Mouse (Mus musculus): ENCODE results near the gene Ltb.
A peak's percentile ranks its signal among the peaks of the same experiment; 100 is the strongest.

The Ltb gene

DNA sequence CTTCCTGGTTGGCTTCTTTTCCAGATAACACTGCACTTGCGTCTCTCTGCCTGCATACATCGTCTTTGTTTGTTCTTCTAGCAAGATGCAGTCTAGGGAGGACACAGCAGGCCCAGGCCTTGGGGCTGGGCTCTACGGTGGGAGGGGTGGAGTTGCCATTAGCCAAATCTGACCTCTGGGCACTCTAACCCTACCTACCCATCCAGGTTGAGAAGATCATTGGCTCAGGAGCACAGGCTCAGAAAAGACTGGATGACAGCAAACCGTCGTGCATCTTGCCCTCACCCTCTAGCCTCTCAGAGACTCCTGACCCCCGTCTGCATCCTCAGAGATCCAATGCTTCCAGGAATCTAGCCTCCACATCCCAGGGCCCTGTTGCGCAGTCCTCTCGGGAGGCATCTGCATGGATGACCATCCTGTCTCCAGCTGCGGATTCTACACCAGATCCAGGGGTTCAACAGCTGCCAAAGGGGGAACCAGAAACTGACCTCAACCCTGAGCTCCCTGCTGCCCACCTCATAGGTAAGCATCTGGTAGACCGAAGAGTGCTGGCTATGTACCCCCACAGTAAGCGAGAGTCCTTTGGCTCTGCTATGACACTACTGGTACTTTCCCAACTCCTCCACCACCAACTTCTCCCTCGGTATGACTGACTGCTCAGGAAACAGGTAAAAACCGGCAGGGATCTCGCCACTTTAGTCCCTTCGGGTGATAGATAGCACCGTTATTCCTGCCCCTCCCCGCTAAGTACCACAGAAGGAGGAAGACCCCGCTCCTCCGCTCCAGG, 798 bp downstream of the Ltb start:
- DNase-seq (ENCODE audit: low spot score in 2 of 2): no peak

DNA sequence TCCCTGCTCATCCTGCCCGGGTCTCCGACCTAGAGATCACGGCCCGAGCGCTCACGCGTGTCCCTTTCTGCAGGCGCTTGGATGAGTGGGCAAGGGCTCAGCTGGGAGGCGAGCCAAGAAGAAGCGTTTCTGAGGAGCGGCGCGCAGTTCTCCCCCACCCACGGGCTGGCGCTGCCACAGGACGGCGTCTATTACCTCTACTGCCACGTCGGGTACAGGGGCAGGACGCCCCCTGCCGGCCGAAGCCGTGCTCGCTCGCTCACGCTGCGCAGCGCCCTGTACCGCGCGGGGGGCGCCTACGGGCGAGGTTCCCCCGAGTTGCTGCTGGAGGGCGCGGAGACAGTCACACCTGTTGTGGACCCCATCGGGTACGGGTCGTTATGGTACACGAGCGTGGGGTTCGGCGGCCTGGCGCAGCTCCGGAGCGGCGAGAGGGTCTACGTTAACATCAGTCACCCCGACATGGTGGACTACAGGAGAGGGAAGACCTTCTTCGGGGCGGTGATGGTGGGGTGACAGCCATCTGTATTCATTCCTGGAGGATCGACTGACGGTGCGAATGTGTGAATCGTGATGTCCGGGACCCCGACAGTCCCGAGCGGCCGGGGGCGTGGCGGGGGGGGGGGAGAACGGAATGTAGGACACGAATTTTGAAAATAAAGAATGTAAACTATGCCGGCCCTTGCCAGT, 1.5 kb downstream of the Ltb start:
- DNase-seq (ENCODE audit: low spot score in 2 of 2): peak; percentile 74 to 85

- no peak for DNase-seq (ENCODE audit: low spot score in 2 of 2)
These were observed 2.0 kb downstream of the Ltb start for GRCm38 (mm10) chr17:35196321-35196641.

- DNase-seq (ENCODE audit: low spot score in 2 of 2): no peak
These were observed 2.9 kb downstream of the Ltb start for GRCm38 (mm10) chr17:35197126-35197525.

DNA sequence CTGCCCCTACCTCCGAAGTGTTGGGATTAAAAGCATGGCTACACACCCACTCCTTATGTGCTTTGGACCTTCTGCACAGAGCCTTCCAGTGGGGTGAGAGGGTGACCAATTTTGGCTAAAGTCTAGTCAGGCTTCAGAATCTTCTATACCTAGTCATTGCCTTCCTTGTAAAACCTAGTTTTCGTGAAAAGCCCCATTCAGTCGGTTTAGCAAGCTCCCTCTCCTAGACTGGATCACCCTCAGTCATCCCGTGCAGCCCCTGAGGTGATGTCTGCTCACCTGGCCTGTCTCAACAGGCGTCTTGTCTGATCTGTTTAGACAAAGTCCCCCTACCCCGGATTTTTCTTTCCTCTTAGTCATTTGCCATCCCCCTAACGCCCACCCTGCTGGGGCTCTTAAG, 3.8 kb downstream of the Ltb start:
- no peak for DNase-seq (ENCODE audit: low spot score in 2 of 2)

- DNase-seq (ENCODE audit: low spot score in 2 of 2): no peak
These were observed 4.7 kb downstream of the Ltb start for GRCm38 (mm10) chr17:35198946-35199345.

DNA sequence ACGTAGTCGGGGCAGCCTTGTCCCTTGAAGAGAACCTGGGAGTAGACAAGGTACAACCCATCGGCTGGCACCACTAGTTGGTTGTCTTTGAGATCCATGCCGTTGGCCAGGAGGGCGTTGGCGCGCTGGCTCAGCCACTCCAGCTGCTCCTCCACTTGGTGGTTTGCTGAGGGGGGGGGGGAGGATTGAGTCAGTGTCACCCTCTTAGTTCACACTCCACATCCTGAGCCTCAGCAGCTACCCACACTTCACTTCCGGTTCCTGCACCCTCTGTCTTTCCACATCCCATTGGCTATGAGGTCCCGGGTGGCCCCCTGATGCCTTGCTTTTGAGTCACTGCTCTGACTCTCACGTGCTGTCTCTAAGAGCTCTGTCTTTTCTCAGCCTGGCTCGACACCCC, 6.2 kb downstream of the Ltb start:
- DNase-seq (ENCODE audit: low spot score in 2 of 2): no peak

DNA sequence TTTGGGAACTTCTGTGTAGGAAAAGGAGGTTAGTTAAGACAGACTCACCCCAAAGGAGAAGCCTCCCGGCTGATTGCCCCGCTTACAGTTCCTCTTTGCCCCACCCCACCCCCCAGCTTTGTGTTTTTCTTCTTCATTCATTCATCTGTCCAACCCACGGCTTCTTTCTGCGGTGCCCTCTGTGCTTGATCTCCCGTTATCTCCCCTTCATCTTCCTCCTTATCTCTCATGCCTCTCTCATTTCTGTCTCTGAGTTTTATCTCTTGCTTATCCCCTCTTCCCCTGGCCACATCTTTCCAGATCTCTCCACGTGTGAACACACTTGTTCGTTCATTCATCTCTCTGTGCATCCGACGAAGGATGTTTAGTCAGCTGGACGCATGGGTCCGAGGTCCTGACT, 6.9 kb downstream of the Ltb start:
- no peak for DNase-seq (ENCODE audit: low spot score in 2 of 2)

DNA sequence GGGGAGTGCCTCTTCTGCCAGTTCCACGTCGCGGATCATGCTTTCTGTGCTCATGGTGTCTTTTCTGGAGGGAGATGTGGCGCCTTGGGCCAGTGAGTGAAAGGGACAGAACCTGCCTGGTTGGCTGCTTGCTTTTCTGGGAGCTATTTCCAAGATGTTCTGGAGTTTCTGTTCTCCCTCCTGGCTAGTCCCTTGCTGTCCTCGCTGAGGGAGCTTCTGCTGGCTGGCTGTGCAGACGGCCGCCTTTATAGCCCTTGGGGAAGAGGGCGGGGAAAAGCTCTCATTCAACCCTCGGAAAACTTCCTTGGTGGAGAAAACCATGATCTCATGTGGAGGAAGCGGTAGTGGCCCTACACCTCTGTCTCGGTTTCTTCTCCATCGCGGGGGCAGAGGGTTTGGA, 7.5 kb downstream of the Ltb start, which contains the start of gene Tnf:
TSS of gene Tnf (minus strand) at position 221 of the 400 bp plus-strand sequence.
- DNase-seq (ENCODE audit: low spot score in 2 of 2): no peak

GRCm38 (mm10) chr17:35202442-35202841, 8.2 kb downstream of the Ltb start:
- no peak for DNase-seq (ENCODE audit: low spot score in 2 of 2)

GRCm38 (mm10) chr17:35204494-35205379, 10.5 kb downstream of the Ltb start, which contains the start of gene Lta:
Gene Lta (minus strand): TSS chr17:35205351.
- no peak for DNase-seq (ENCODE audit: low spot score in 2 of 2)

- DNase-seq (ENCODE audit: low spot score in 2 of 2): no peak
These were observed 11.1 kb downstream of the Ltb start for GRCm38 (mm10) chr17:35205380-35205769.

GRCm38 (mm10) chr17:35209785-35210535, 15.7 kb downstream of the Ltb start:
- no peak for DNase-seq (ENCODE audit: low spot score in 2 of 2)

DNA sequence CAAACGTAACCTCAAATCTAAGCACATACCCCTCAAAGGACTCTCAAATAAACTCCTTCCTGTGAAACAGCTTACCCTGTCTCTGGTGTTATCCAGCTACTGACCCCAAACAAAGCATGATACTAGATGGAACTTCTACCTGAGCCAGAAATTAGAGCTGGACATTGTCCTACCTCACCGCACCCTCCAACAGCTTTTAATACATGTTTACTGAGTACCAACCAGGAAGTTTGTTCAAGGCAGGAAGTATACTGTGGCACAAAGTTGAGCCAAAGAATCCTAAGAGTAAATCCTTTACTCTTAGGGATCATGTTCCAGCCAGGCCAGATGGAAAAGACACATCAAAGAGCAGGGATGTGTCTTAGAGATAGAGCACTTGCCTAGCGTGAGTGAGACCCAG, 16.4 kb downstream of the Ltb start:
- no peak for DNase-seq (ENCODE audit: low spot score in 2 of 2)

DNA sequence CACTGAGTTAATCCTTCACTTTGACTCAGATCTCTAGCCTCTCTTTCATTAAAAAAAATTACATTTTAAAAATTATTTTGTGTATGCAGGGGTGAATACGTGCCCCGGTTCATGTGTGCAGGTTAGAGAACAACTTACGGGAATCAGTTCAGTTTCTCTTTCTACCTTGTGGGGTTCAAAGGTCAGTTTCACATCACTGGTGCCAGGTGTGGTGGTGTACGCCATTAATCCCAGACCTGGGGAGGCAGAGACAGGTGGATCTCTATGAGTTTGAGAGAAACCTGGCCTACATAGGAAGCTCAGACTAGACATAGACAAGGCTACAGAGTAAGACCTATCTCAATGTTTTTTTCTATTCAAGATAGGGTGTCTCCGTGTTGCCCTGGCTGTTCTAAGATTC, 18.8 kb downstream of the Ltb start:
- DNase-seq (ENCODE audit: low spot score in 2 of 2): no peak

GRCm38 (mm10) chr17:35218516-35219193, 24.4 kb downstream of the Ltb start:
- DNase-seq (ENCODE audit: low spot score in 2 of 2): no peak

GRCm38 (mm10) chr17:35219601-35220041, 25.4 kb downstream of the Ltb start:
- no peak for DNase-seq (ENCODE audit: low spot score in 2 of 2)

GRCm38 (mm10) chr17:35220156-35220952, 26.1 kb downstream of the Ltb start, which contains the start of gene Gm16181:
Gene Gm16181 (plus strand): TSS chr17:35220834.
- peak in 1 of 2 experiments; percentile 59 for DNase-seq (ENCODE audit: low spot score in 2 of 2)

DNA sequence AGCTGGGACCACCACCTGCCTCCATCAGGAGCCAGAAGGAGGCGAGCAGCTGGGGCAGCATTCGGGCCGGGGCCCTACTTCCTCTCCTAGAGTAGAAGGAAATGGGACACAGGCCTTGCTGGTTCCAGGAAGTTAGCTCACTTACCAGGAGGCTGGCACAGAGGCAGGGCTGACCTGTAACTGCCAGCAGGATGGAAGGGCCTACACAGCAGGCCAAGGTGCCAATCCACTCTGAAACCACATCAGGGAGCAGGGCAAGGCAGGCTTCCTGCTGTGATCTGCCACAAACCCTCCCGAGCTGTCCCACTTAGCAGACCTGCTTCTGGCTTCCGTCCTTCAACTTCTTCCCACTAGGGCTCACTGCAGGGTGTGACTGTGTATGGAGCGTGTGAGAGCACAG, 28.1 kb downstream of the Ltb start:
- DNase-seq (ENCODE audit: low spot score in 2 of 2): no peak

DNA sequence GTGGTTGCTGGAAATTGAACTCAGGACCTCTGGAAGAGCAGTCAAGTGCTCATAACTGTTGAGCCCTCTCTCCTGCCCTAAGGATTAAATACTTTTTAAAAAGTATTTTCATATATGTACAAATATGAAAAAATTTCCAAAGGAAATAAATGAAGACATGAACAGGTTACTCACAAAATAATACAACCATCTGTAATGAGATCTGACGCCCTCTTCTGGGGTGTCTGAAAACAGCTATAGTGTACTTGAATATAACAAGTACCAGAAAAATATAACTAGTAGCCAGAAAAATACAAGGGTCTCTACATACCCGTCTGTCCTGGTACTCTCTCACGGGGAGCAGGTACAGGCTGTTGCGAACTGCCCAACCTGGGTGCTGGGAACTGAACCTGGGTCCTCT, 30.4 kb downstream of the Ltb start:
- DNase-seq (ENCODE audit: low spot score in 2 of 2): no peak
